Mouse (Mus musculus): ENCODE results near the gene Trpm5.
A peak's percentile ranks its signal among the peaks of the same experiment; 100 is the strongest.

The Trpm5 gene

GRCm38 (mm10) chr7:143105258-143105897 is 10.9 kb upstream of the Trpm5 start:
- DNase-seq = no peak

- DNase-seq = no peak
Measured at GRCm38 (mm10) chr7:143100759-143101158, 6.3 kb upstream of the Trpm5 start.

GRCm38 (mm10) chr7:143095554-143095907 is 1.1 kb upstream of the Trpm5 start:
- no peak for DNase-seq

- no peak for DNase-seq
Measured at GRCm38 (mm10) chr7:143093847-143094246, 595 bp downstream of the Trpm5 start.

GRCm38 (mm10) chr7:143087070-143087579 is 7.3 kb downstream of the Trpm5 start:
- DNase-seq = no peak

- DNase-seq = peak; percentile 84 to 86
Measured at GRCm38 (mm10) chr7:143086366-143086765, 8.1 kb downstream of the Trpm5 start.

- DNase-seq = no peak
Measured at GRCm38 (mm10) chr7:143083708-143084107, 10.7 kb downstream of the Trpm5 start.

- DNase-seq = no peak
Measured at GRCm38 (mm10) chr7:143082024-143082423, 12.4 kb downstream of the Trpm5 start.

GRCm38 (mm10) chr7:143077351-143077750 is 17.1 kb downstream of the Trpm5 start:
- DNase-seq = no peak

GRCm38 (mm10) chr7:143075394-143075793 is 19.0 kb downstream of the Trpm5 start:
- DNase-seq = no peak

GRCm38 (mm10) chr7:143073086-143073485 is 21.4 kb downstream of the Trpm5 start:
- DNase-seq = peak; percentile 74 to 77

GRCm38 (mm10) chr7:143072605-143073004 is 21.8 kb downstream of the Trpm5 start:
- DNase-seq = no peak

- no peak for DNase-seq
Measured at GRCm38 (mm10) chr7:143070506-143071070, 23.9 kb downstream of the Trpm5 start.

GRCm38 (mm10) chr7:143069751-143070400 is 24.6 kb downstream of the Trpm5 start:
- DNase-seq = no peak

- DNase-seq = peak; percentile 95 to 96
Measured at GRCm38 (mm10) chr7:143068882-143069591, 25.4 kb downstream of the Trpm5 start, which contains the start of gene Tssc4. Gene Tssc4 (plus strand): TSS chr7:143069249.

GRCm38 (mm10) chr7:143068316-143068881 is 26.0 kb downstream of the Trpm5 start:
- DNase-seq = no peak

- DNase-seq = no peak
Measured at GRCm38 (mm10) chr7:143067897-143068296, 26.5 kb downstream of the Trpm5 start.

- no peak for DNase-seq
Measured at GRCm38 (mm10) chr7:143067469-143067868, 27.0 kb downstream of the Trpm5 start.

- no peak for DNase-seq
Measured at GRCm38 (mm10) chr7:143065692-143066091, 28.8 kb downstream of the Trpm5 start.

- DNase-seq = no peak
Measured at GRCm38 (mm10) chr7:143064226-143064625, 30.2 kb downstream of the Trpm5 start.

GRCm38 (mm10) chr7:143062704-143063103 is 31.7 kb downstream of the Trpm5 start:
- no peak for DNase-seq

GRCm38 (mm10) chr7:143059202-143059870 is 35.1 kb downstream of the Trpm5 start:
- DNase-seq = no peak
